Mouse (Mus musculus): ENCODE results near the gene Ugt1a6a. TPM values are rescaled to one million over a fixed set of nuclear protein-coding genes. Genes with fewer than 3 reads are reported as not detected.
"Not testable (repeated sequence)": the region's sequence is repeated elsewhere in the genome, so short reads cannot be mapped to it uniquely, and the experiment has no call there.

Gene Ugt1a6a
- polyA plus RNA-seq, 1 experiment from 2014 or later, result 11.0 TPM

- not testable (repeated sequence) for H3K36me3 ChIP-seq (ENCODE audit: control insufficient read depth, insufficient read depth, low read length); H3K4me2 ChIP-seq (ENCODE audit: low read depth, low read length); H3K27me3 ChIP-seq (replicated peaks; ENCODE audit: control insufficient read depth, insufficient read depth, low read length); H3K27ac ChIP-seq (ENCODE audit: low read length); H3K9me3 ChIP-seq (ENCODE audit: control insufficient read depth, low read length); H3K4me3 ChIP-seq (ENCODE audit: low read length); H3K9ac ChIP-seq (ENCODE audit: low read depth, low read length)
- WGBS, result 63% methylated on average over 4 of the region's 5 CpGs
- H3K4me1 ChIP-seq (ENCODE audit: control insufficient read depth, insufficient read depth, low read length), result peaks cover 16% of the 10 kb centered on the region
- 0 out of 2 replicates have a peak, but pooled peaks have one; percentile 52 for ATAC-seq
Measured at GRCm38 (mm10) chr1:88103697-88104468, 30.7 kb upstream of the Ugt1a6a start.

- 95% methylated on average over 1 of the region's 1 CpGs for WGBS
- H3K27me3 ChIP-seq (replicated peaks; ENCODE audit: control insufficient read depth, insufficient read depth, low read length), result no peaks in the 10 kb centered on the region
- no peak overlapping the region for H3K9ac ChIP-seq (ENCODE audit: low read depth, low read length)
- no peaks in the 10 kb centered on the region for H3K9me3 ChIP-seq (ENCODE audit: control insufficient read depth, low read length)
- no peak overlapping the region for H3K4me3 ChIP-seq (ENCODE audit: low read length)
- H3K36me3 ChIP-seq (ENCODE audit: control insufficient read depth, insufficient read depth, low read length), result no peaks in the 10 kb centered on the region
- ATAC-seq, result no peak
- H3K4me2 ChIP-seq (ENCODE audit: low read depth, low read length), result no peak overlapping the region
- no peak overlapping the region for H3K27ac ChIP-seq (ENCODE audit: low read length)
- H3K4me1 ChIP-seq (ENCODE audit: control insufficient read depth, insufficient read depth, low read length), result peaks cover 16% of the 10 kb centered on the region
Measured at GRCm38 (mm10) chr1:88104667-88105430, 29.8 kb upstream of the Ugt1a6a start.

GRCm38 (mm10) chr1:88105656-88106055 lies 29.0 kb upstream of the Ugt1a6a start:
- Histone ChIP-seq H3K36me3 (ENCODE audit: control insufficient read depth, insufficient read depth, low read length) (no peaks in the 10 kb centered on the region), H3K9me3 (ENCODE audit: control insufficient read depth, low read length) (no peaks in the 10 kb centered on the region), H3K27ac (ENCODE audit: low read length) (no peak overlapping the region), H3K9ac (ENCODE audit: low read depth, low read length) (no peak overlapping the region), H3K4me1 (ENCODE audit: control insufficient read depth, insufficient read depth, low read length) (peaks cover 16% of the 10 kb centered on the region), H3K27me3 (replicated peaks; ENCODE audit: control insufficient read depth, insufficient read depth, low read length) (no peaks in the 10 kb centered on the region), H3K4me2 (ENCODE audit: low read depth, low read length) (no peak overlapping the region), H3K4me3 (ENCODE audit: low read length) (no peak overlapping the region)
- 37% methylated on average over 2 of the region's 2 CpGs for WGBS
- 0 out of 2 replicates have a peak, but pooled peaks have one; percentile 19 for ATAC-seq

GRCm38 (mm10) chr1:88109027-88109557 lies 25.5 kb upstream of the Ugt1a6a start:
- peaks cover 13% of the 10 kb centered on the region for H3K4me1 ChIP-seq (ENCODE audit: control insufficient read depth, insufficient read depth, low read length)
- H3K9ac ChIP-seq (ENCODE audit: low read depth, low read length); H3K9me3 ChIP-seq (ENCODE audit: control insufficient read depth, low read length); H3K4me3 ChIP-seq (ENCODE audit: low read length); H3K27me3 ChIP-seq (replicated peaks; ENCODE audit: control insufficient read depth, insufficient read depth, low read length); H3K4me2 ChIP-seq (ENCODE audit: low read depth, low read length); H3K36me3 ChIP-seq (ENCODE audit: control insufficient read depth, insufficient read depth, low read length); H3K27ac ChIP-seq (ENCODE audit: low read length): not testable (repeated sequence)
- peak; percentile 90 for ATAC-seq
- 56% methylated on average over 2 of the region's 2 CpGs for WGBS

- not testable (repeated sequence) for H3K36me3 ChIP-seq (ENCODE audit: control insufficient read depth, insufficient read depth, low read length); H3K4me3 ChIP-seq (ENCODE audit: low read length); H3K27ac ChIP-seq (ENCODE audit: low read length); H3K4me2 ChIP-seq (ENCODE audit: low read depth, low read length); ATAC-seq; H3K4me1 ChIP-seq (ENCODE audit: control insufficient read depth, insufficient read depth, low read length); H3K9ac ChIP-seq (ENCODE audit: low read depth, low read length); H3K27me3 ChIP-seq (replicated peaks; ENCODE audit: control insufficient read depth, insufficient read depth, low read length); H3K9me3 ChIP-seq (ENCODE audit: control insufficient read depth, low read length)
- WGBS, result 42% methylated on average over 2 of the region's 2 CpGs
Measured at GRCm38 (mm10) chr1:88109604-88110003, 25.0 kb upstream of the Ugt1a6a start.

GRCm38 (mm10) chr1:88112769-88113168 lies 21.8 kb upstream of the Ugt1a6a start:
- not testable (repeated sequence) for ATAC-seq; H3K4me3 ChIP-seq (ENCODE audit: low read length); H3K4me2 ChIP-seq (ENCODE audit: low read depth, low read length); H3K9ac ChIP-seq (ENCODE audit: low read depth, low read length); H3K4me1 ChIP-seq (ENCODE audit: control insufficient read depth, insufficient read depth, low read length); H3K27me3 ChIP-seq (replicated peaks; ENCODE audit: control insufficient read depth, insufficient read depth, low read length); H3K9me3 ChIP-seq (ENCODE audit: control insufficient read depth, low read length); H3K27ac ChIP-seq (ENCODE audit: low read length); H3K36me3 ChIP-seq (ENCODE audit: control insufficient read depth, insufficient read depth, low read length)
- 93% methylated on average over 6 of the region's 6 CpGs for WGBS

- not testable (repeated sequence) for H3K4me1 ChIP-seq (ENCODE audit: control insufficient read depth, insufficient read depth, low read length); H3K9me3 ChIP-seq (ENCODE audit: control insufficient read depth, low read length); H3K27me3 ChIP-seq (replicated peaks; ENCODE audit: control insufficient read depth, insufficient read depth, low read length); H3K4me3 ChIP-seq (ENCODE audit: low read length); H3K36me3 ChIP-seq (ENCODE audit: control insufficient read depth, insufficient read depth, low read length); H3K4me2 ChIP-seq (ENCODE audit: low read depth, low read length); H3K27ac ChIP-seq (ENCODE audit: low read length); H3K9ac ChIP-seq (ENCODE audit: low read depth, low read length)
- WGBS, result 12% methylated on average over 4 of the region's 4 CpGs
- ATAC-seq, result peak; percentile 66
Measured at GRCm38 (mm10) chr1:88120550-88120949, 14.1 kb upstream of the Ugt1a6a start.

GRCm38 (mm10) chr1:88121521-88121920 lies 13.1 kb upstream of the Ugt1a6a start:
- H3K4me2 ChIP-seq (ENCODE audit: low read depth, low read length); H3K9ac ChIP-seq (ENCODE audit: low read depth, low read length); H3K9me3 ChIP-seq (ENCODE audit: control insufficient read depth, low read length); ATAC-seq; H3K36me3 ChIP-seq (ENCODE audit: control insufficient read depth, insufficient read depth, low read length); H3K27ac ChIP-seq (ENCODE audit: low read length); H3K4me1 ChIP-seq (ENCODE audit: control insufficient read depth, insufficient read depth, low read length); H3K27me3 ChIP-seq (replicated peaks; ENCODE audit: control insufficient read depth, insufficient read depth, low read length); H3K4me3 ChIP-seq (ENCODE audit: low read length): not testable (repeated sequence)
- WGBS, result no CpG with 5 or more reads among the region's 1 CpGs

GRCm38 (mm10) chr1:88125827-88126360 lies 8.7 kb upstream of the Ugt1a6a start:
- not testable (repeated sequence) for H3K36me3 ChIP-seq (ENCODE audit: control insufficient read depth, insufficient read depth, low read length); H3K4me2 ChIP-seq (ENCODE audit: low read depth, low read length); H3K9ac ChIP-seq (ENCODE audit: low read depth, low read length); H3K4me1 ChIP-seq (ENCODE audit: control insufficient read depth, insufficient read depth, low read length); H3K27me3 ChIP-seq (replicated peaks; ENCODE audit: control insufficient read depth, insufficient read depth, low read length); ATAC-seq; H3K27ac ChIP-seq (ENCODE audit: low read length); H3K9me3 ChIP-seq (ENCODE audit: control insufficient read depth, low read length); H3K4me3 ChIP-seq (ENCODE audit: low read length)
- WGBS, result 75% methylated on average over 3 of the region's 4 CpGs

Data from intestine, embryonic 16.5 days (tissue).